Mouse (Mus musculus) liver, embryonic 13.5 days (tissue): Measurements from ENCODE around the gene Hoxa6. TPM values are rescaled to one million over a fixed set of nuclear protein-coding genes. Genes with fewer than 3 reads are reported as not detected.
A peak's percentile ranks its signal among the peaks of the same experiment; 100 is the strongest.

Experiments used
- ATAC-seq: fragments of 200-750 bp; cut with Nextera tagmentation; 2 replicates; pipeline ENCODE4 v1.8.0; 2017; ENCODE audit warnings: low read depth, mild to moderate bottlenecking, moderate number of reproducible peaks, moderate library complexity
- DNase-seq: peaks from one replicate; pipeline ENCODE4 v3.0.0; 2022
- H3K27ac ChIP-seq: fragments of 300-500 bp; sonication (generic); 2 replicates; pipeline ENCODE4 v1.5.1; 2015; ENCODE audit warnings: moderate library complexity, mild to moderate bottlenecking, inconsistent platforms
- H3K27me3 ChIP-seq: fragments of 300-500 bp; sonication (generic); 2 replicates; pipeline ENCODE4 v1.6.1; 2015; ENCODE audit warnings: mild to moderate bottlenecking, inconsistent platforms
- H3K36me3 ChIP-seq: fragments of 300-500 bp; sonication (generic); 2 replicates; pipeline ENCODE4 v1.6.1; 2015; ENCODE audit warnings: mild to moderate bottlenecking, inconsistent platforms
- H3K4me1 ChIP-seq: fragments of 300-500 bp; sonication (generic); replicated peaks from 2 replicates; pipeline ENCODE4 v1.6.1; 2015; ENCODE audit warnings: inconsistent platforms
- H3K4me2 ChIP-seq: fragments of 300-500 bp; sonication (generic); 2 replicates; pipeline ENCODE4 v1.6.1; 2015; ENCODE audit warnings: inconsistent platforms, mild to moderate bottlenecking, moderate library complexity
- H3K4me3 ChIP-seq: fragments of 300-500 bp; sonication (generic); replicated peaks from 2 replicates; pipeline ENCODE4 v1.5.1; 2015; ENCODE audit warnings: mild to moderate bottlenecking, inconsistent platforms
- H3K9ac ChIP-seq: fragments of 300-500 bp; sonication (generic); 2 replicates; pipeline ENCODE4 v1.6.1; 2015; ENCODE audit warnings: mild to moderate bottlenecking, inconsistent platforms
- H3K9me3 ChIP-seq: fragments of 300-500 bp; sonication (generic); replicated peaks from 2 replicates; pipeline ENCODE4 v1.6.1; 2016; ENCODE audit warnings: inconsistent platforms
- WGBS: fragments of 180-500 bp; shearing (Covaris S2); methylation state at CpG from one replicate; pipeline ENCODE4 v1.1.7; 2015; ENCODE audit not compliant: insufficient replicate concordance; 5-methylcytosine and 5-hydroxymethylcytosine counted together
- polyA plus RNA-seq: library from polyadenylated mRNA; unstranded; fragments of >200 nt; fragmentation: Nextera tagmentation; extraction: Ambion mirVana; gene quantifications from 2 replicates; pipeline ENCODE4 v1.2.1, GENCODE M21; 2015

The Hoxa6 gene
- polyA plus RNA-seq, 1 experiment from 2014 or later = not detected

DNA sequence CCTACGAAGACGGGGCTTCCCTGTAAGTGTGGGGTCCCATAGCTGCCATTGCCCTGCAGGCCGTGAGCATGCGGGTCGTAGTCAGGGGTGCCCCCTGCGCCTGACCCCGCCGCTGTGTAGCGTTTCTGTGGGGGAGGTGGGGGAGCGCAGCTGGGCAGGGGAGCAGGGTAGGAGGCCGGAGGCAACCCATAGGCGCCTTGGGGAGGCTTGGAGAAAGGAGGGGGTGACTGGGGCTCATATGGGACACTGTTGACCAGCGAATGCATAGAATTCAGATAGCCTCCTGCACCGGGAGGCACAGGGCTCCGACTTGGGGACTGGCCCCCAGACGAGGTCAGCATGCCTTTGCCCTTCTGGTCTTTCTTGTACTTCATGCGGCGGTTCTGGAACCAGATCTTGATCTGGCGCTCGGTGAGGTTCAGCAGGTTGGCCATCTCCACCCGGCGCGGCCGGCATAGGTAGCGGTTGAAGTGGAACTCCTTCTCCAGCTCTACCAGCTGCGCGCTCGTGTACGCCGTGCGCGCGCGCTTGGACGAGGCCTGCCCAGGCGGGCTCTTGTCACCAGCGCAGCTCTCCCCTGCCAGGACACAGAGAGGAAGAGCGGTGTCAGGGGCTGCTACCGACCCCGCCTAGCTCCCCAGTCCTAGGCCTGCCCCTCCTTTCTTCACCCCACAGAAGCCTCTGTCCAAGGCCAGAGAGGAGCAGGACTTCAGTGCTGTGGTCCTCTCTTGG, 38.2 kb downstream of the Hoxa6 start:
- Histone ChIP-seq H3K4me1 (peaks cover 11% of the 10 kb centered on the region), H3K27me3 (peaks cover 100% of the 10 kb centered on the region), H3K4me3 (no peak overlapping the region; the same call in 1 of the 2 replicates), H3K4me2 (peak overlapping the region; percentile 17; the same call in 1 of the 2 replicates), H3K9ac (no peak overlapping the region), H3K27ac (peak overlapping the region; percentile 66), H3K9me3 (no peaks in the 10 kb centered on the region), H3K36me3 (no peaks in the 10 kb centered on the region)
- ATAC-seq (peak; percentile 57; the same call in 1 of the 2 replicates), DNase-seq (no peak)
- 5% methylated on average over 40 of the region's 40 CpGs for WGBS

DNA sequence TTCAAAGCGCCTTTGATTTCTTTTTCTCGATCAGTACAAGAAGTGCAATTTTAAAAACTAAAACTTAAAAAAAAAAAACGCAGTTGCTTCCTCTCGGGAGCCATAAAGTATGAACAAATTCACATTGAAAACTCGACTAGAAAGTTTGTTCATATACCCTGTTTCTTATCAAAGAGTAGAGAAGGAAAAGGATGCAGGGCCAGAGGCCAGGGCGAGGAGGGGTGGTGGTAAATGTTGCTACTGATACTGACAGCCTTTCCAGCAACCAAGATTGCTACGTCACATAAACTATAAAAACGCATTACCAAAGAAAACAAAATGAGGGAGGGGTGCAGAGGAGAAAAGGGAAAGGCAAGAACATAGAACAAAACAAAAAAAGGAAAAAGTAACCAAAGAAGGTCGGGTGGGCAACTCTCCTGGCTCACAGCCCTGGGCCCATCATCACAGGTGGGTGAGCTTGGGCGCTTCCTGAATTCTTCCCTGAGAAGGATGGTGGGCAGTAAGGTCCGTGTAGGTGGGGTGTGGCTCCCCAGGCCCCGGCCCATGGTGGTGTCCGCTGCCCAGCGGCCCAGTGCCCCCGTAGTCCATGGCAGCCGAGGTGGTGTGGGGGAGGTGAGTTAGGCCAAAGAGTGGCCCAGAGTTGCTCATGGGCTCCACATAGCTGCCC, 38.9 kb downstream of the Hoxa6 start:
- Histone ChIP-seq H3K4me3 (no peak overlapping the region), H3K4me2 (no peak overlapping the region), H3K27ac (peak overlapping the region; percentile 66), H3K36me3 (no peaks in the 10 kb centered on the region), H3K4me1 (peaks cover 11% of the 10 kb centered on the region), H3K9ac (no peak overlapping the region), H3K9me3 (no peaks in the 10 kb centered on the region), H3K27me3 (peaks cover 100% of the 10 kb centered on the region)
- WGBS = 24% methylated on average over 16 of the region's 16 CpGs
- ATAC-seq (no peak), DNase-seq (no peak)

DNA sequence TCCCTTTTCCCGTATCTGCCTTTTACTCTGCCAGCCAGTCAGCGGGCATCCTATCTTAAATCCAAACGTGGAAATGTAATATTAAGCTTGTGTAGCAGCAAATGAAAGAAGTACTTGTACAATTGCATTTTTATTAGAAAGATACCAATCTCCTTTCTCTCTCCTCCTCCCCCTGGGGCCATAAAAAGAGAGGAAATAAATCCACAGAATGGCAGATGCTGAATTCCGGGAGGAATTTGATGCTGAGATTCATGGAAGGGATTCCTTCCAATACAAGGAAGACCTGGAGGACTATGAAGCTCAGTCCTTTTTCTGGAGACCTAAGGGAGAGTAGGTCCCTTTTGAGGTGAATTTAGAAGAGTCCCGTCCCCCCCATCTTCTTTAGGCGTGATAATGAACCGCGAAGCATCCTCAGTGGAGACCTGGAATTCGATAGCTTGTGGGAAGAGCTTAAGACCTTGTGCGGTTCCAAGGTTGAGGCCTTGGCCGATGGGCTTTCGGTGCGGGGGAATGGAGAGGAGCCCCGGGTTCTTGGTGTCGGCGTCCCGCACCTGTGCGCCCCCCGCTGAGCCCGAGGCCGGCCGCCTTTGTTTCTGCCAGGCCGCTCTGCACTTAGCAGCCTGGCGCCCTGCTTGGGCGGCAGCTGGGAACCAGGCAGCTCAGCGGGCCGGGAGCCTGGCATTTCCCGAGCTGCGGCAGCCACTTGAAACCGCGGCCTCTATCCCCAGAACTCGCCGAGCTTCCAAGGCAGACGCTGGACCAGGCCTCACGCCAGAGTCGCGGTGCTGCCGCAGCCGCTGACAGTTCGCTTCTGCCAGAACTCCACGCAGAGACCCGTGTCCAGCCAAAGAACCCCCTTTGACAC, 40.1 kb downstream of the Hoxa6 start:
- H3K9me3 ChIP-seq = no peaks in the 10 kb centered on the region
- H3K9ac ChIP-seq = no peak overlapping the region
- no peak for ATAC-seq
- peaks cover 11% of the 10 kb centered on the region for H3K4me1 ChIP-seq
- H3K27ac ChIP-seq = no peak overlapping the region
- WGBS = 13% methylated on average over 42 of the region's 42 CpGs
- H3K4me2 ChIP-seq = peak overlapping the region; percentile 19; the same call in 1 of the 2 replicates
- H3K27me3 ChIP-seq = peaks cover 100% of the 10 kb centered on the region
- H3K36me3 ChIP-seq = no peaks in the 10 kb centered on the region
- no peak for DNase-seq
- no peak overlapping the region for H3K4me3 ChIP-seq

DNA sequence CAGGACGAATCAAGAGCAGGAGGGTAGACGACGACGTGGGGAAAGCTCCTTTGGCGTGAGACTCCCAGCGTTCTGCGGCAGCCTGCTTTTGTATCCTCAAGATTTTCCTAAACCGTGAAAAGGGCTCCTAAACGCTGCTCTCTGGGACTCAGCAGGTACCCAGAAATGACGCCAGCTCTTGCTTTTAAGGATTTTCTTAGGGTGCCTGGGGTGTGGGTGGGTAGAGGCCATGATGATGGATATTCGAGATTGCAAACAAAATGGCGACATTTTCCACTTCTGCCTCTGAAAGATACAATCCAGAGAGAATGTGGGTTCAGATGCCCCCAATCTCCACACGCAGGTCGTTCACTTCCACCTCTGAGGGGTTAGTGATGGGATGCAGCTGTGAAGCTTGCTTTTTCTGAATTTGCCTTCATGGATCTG, 40.8 kb downstream of the Hoxa6 start:
- Histone ChIP-seq H3K4me1 (peaks cover 9% of the 10 kb centered on the region), H3K9me3 (no peaks in the 10 kb centered on the region), H3K27ac (no peak overlapping the region), H3K36me3 (no peaks in the 10 kb centered on the region), H3K9ac (no peak overlapping the region), H3K4me2 (no peak overlapping the region), H3K27me3 (peaks cover 100% of the 10 kb centered on the region), H3K4me3 (no peak overlapping the region)
- 17% methylated on average over 14 of the region's 14 CpGs for WGBS
- DNase-seq (no peak), ATAC-seq (no peak)

DNA sequence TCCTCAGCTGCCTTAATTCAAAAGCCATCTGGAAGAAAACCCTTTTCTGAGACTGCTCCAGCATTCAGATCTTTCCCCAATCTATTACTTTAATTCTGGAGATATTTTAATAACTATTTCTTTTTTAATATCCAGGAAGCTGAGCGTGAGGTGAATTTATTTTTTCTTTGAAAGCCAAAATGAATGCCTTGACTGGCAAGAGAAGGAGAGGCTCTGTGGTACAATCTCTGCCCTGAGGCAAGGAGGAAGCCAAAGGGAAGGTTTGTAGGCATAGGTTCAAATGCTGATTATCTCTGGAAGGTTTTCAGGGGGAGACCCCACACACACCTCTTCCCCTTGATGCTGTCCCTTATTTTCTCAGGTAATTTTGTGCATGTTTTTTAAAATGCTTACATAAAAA, 41.3 kb downstream of the Hoxa6 start:
- H3K9ac ChIP-seq = no peak overlapping the region
- WGBS = 22% methylated on average over 1 of the region's 1 CpGs
- no peaks in the 10 kb centered on the region for H3K9me3 ChIP-seq
- H3K36me3 ChIP-seq = no peaks in the 10 kb centered on the region
- H3K4me1 ChIP-seq = peaks cover 3% of the 10 kb centered on the region
- no peak overlapping the region for H3K4me3 ChIP-seq
- no peak for DNase-seq
- H3K27ac ChIP-seq = no peak overlapping the region
- H3K4me2 ChIP-seq = no peak overlapping the region
- peaks cover 99% of the 10 kb centered on the region for H3K27me3 ChIP-seq
- ATAC-seq = no peak

DNA sequence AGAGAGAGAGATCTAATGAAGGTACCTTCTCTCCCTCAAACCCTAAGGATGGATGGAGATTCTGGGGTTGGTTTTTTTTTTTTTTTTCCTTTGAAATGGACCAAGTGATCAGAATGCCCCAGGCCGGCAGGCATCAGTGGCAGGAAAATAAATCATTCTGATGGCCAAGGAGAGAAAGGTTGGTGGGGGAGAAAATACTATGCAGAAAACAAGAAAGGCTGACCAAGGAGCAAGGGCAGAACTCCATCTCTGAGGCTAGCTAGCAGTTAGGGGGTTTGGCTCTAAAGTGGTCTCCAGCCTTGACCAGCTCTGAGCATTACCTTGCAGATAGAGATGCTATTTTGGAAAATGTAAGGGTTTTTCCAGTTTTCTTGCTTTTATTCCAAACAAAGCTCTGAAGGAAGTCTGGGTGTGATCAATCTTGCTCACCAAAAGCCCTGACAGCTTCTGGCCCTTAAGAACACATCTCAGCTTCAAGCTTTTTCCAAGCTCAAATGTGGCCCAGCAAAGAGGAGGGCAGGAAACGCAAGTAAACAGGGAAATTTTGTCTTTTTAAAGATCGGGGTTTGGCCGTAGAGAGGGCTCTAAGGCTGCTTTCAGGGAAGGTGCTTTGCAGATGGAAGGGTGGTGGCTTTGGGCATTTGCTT, 42.0 kb downstream of the Hoxa6 start:
- H3K9ac ChIP-seq = no peak overlapping the region
- H3K4me1 ChIP-seq = 0 out of 2 replicates have a peak, but pooled peaks cover 3% of the 10 kb centered on the region
- H3K4me3 ChIP-seq = no peak overlapping the region
- peaks cover 99% of the 10 kb centered on the region for H3K27me3 ChIP-seq
- no peak for DNase-seq
- H3K27ac ChIP-seq = no peak overlapping the region
- H3K36me3 ChIP-seq = no peaks in the 10 kb centered on the region
- no peak for ATAC-seq
- no peak overlapping the region for H3K4me2 ChIP-seq
- WGBS = 8% methylated on average over 4 of the region's 4 CpGs
- no peaks in the 10 kb centered on the region for H3K9me3 ChIP-seq

DNA sequence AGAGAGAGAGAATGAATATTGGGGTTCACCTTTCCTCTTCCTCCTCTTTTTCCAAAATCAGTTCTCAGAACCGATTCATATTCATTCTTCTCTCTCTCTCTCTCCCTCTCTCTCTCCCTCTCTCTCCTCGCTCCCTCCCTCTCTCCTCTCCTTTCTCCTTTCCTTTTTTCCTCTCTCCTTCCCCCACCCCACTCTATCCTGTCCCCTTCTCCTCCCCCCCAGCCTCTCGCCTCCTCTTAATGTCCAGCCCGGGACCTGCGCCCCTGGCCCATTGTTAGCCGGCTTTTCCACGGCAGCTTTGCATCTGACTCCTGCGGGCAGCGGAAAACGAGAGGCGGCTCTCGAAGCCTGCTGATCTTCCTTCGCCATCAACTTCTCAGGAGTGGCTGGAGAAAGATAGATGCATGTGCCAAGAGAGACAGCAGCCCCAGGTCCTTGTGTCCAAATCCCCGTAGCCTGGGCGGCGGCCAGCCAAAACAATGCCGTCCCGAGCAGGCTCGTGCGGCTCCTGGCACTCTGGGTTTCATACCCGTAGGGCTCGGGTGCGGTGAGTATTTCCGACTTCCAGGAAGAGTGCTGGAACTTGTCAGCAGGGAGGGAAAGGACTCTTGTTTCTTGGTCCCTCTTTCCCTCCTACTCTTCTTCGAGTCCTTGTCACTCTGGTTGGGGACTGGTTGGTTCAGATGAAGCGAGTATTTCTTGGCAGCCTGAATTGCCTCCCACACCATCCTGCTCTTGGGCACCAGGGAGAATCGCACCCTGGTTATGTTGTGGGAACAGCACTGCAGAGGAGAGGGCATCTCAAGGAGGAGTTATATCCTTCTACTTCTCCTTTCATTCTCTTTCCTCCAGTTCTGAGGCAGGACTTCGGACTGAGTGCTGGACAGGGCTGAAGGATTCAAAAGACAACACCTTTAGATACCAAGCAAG, 42.8 kb downstream of the Hoxa6 start:
- H3K27ac ChIP-seq = peak overlapping the region; percentile 43; the same call in 1 of the 2 replicates
- peak overlapping the region; percentile 34 for H3K4me2 ChIP-seq
- DNase-seq (no peak), ATAC-seq (no peak)
- H3K4me3 ChIP-seq = peak overlapping the region; percentile 22; the same call in 1 of the 2 replicates
- H3K36me3 ChIP-seq = no peaks in the 10 kb centered on the region
- 0 out of 2 replicates have a peak, but pooled peaks cover 3% of the 10 kb centered on the region for H3K4me1 ChIP-seq
- WGBS = 4% methylated on average over 28 of the region's 28 CpGs
- peak overlapping the region; percentile 6; the same call in 1 of the 2 replicates for H3K9ac ChIP-seq
- peaks cover 98% of the 10 kb centered on the region for H3K27me3 ChIP-seq
- H3K9me3 ChIP-seq = no peaks in the 10 kb centered on the region

DNA sequence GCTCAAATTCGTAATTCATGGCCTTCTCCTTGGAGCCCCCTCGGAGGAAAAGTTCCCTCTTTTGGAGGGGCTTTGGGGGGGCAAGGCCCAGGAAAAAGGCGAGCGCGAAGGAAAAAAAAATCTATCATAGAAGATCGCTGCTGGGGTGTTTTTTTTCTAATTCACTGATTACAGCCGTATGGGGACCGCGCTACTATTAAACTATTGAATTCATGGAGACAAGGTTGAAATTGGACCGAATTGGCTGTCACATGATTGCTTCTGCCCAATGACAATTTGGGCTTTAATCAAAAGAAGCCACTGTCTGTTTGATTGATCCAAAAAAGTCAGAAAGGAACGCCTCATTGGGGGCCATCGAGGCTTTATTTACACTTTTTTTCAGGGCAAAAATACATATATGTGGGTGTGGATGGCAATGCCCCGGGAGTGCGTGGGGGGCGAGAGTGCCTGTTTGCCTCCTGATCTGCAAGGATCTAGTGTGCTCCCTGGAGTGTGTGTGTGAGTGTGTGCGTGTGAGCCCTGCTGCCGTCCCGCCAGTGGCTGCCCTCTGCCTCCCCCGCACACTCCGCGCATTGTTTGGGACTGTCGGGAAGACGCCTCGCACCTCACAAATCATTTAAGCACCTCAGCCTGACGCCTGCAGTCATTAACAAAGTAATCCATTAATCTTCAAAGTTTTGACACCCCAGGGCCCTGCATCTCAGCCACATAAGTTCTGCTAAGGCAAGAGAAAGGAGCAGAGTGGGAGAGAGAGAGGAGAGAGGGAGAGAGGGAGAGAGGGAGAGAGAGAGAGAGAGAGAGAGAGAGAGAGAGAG, 43.7 kb downstream of the Hoxa6 start, which contains the start of gene Hoxa2:
Gene Hoxa2, minus strand, starts transcription at position 206 of the 815 bp plus-strand sequence.
- Histone ChIP-seq H3K4me3 (peak within 1 kb of the TSS; percentile 38), H3K4me1 (no peaks in the 10 kb centered on the region), H3K4me2 (peak within 1 kb of the TSS; percentile 51), H3K27me3 (peaks cover 98% of the 10 kb centered on the region), H3K36me3 (no peaks in the 10 kb centered on the region), H3K9me3 (no peaks in the 10 kb centered on the region), H3K27ac (peak within 1 kb of the TSS; percentile 43; the same call in 1 of the 2 replicates), H3K9ac (peak within 1 kb of the TSS; percentile 50)
- 1% methylated on average over 25 of the region's 25 CpGs for WGBS
- ATAC-seq (no peak), DNase-seq (no peak)

DNA sequence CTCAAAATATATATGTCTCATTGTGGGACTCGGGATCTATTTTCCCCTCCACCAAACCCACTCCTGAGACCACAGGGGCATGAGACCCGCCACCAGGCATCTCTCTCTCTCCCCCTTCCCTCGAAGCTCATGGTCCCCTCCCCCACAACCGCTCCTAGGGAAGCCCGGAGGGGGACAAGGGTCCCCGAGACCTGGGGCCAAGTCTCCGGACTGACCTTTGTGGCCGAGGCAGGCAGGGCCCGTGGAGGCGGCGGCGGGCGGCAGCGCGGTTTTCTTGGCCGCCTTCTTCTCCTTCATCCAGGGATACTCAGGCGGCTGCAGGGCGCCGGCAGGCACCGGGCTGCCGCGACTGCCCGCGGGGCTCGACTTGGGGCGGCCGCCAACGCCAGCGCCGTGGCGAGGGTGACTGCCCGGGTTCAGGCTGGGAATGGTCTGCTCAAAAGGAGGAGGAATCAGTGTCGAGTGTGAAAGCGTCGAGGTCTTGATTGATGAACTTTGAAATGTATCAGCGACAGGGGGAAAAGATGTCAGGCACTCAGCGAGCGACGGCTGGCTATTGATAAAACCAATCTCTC, 44.4 kb downstream of the Hoxa6 start:
- no peak for DNase-seq
- H3K4me2 ChIP-seq = peak overlapping the region; percentile 51
- H3K9me3 ChIP-seq = no peaks in the 10 kb centered on the region
- H3K36me3 ChIP-seq = no peaks in the 10 kb centered on the region
- ATAC-seq = no peak
- WGBS = 2% methylated on average over 39 of the region's 39 CpGs
- H3K27me3 ChIP-seq = peaks cover 98% of the 10 kb centered on the region
- peak overlapping the region; percentile 29; the same call in 1 of the 2 replicates for H3K27ac ChIP-seq
- H3K4me1 ChIP-seq = no peaks in the 10 kb centered on the region; the same call in 1 of the 2 replicates
- peak overlapping the region; percentile 38 for H3K4me3 ChIP-seq
- peak overlapping the region; percentile 50 for H3K9ac ChIP-seq
